Mouse (Mus musculus): ENCODE measurements around the gene Krtap31-1.

- TF ChIP-seq CTCF (IDR thresholded peaks at IDR 0.05; ENCODE audit: control insufficient read depth, insufficient read depth, low read length), result no peak
- TF ChIP-seq POLR2A (IDR thresholded peaks at IDR 0.05; ENCODE audit: borderline replicate concordance, control insufficient read depth, low read depth, low read length), result no peak
Measured at GRCm38 (mm10) chr11:99914451-99914850, 6.7 kb downstream of the Krtap31-1 start, which contains the start of gene Gm11565.
